Mouse (Mus musculus) olfactory bulb, adult 2 months (tissue): Measurements from ENCODE around the gene Twf2. TPM values are rescaled to one million over a fixed set of nuclear protein-coding genes. Genes with fewer than 3 reads are reported as not detected.

ENCODE experiments used
- H3K27ac ChIP-seq: fragments of 200-500 bp; 2 replicates; pipeline ENCODE4 v1.5.1; 2012; ENCODE audit warnings: low read depth, low read length; ENCODE audit not compliant: insufficient read depth
- H3K4me1 ChIP-seq: fragments of 200-500 bp; 2 replicates; pipeline ENCODE4 v1.6.1; 2012; ENCODE audit warnings: low read length; ENCODE audit not compliant: control insufficient read depth, insufficient read depth
- H3K4me3 ChIP-seq: fragments of 200-500 bp; 2 replicates; pipeline ENCODE4 v1.5.1; 2012; ENCODE audit warnings: mild to moderate bottlenecking, low read depth, low read length, moderate library complexity; ENCODE audit not compliant: insufficient read depth
- CTCF ChIP-seq: fragments of 200-500 bp; IDR thresholded peaks from 2 replicates; pipeline ENCODE4 v1.5.1; 2012; ENCODE audit warnings: low read depth, mild to moderate bottlenecking, low read length, moderate library complexity; ENCODE audit not compliant: insufficient read depth
- POLR2A ChIP-seq: fragments of 200-500 bp; IDR thresholded peaks from 2 replicates; pipeline ENCODE4 v1.6.1; 2012; ENCODE audit warnings: mild to moderate bottlenecking, low read depth, low read length, moderate library complexity; ENCODE audit not compliant: insufficient read depth
- WGBS: fragments of 180-500 bp; shearing (Covaris S2); methylation state at CpG from one replicate; pipeline ENCODE4 v1.1.7; 2018; 5-methylcytosine and 5-hydroxymethylcytosine counted together
- polyA plus RNA-seq: library from polyadenylated mRNA; stranded (reverse); fragments of >200 nt; gene quantifications from 2 replicates; pipeline ENCODE4 v1.2.4, GENCODE M21; 2012; ENCODE audit warnings: low replicate concordance; ENCODE audit not compliant: missing spikeins, insufficient read depth, insufficient read length

The Twf2 gene
- polyA plus RNA-seq, 1 experiment: not detected

DNA sequence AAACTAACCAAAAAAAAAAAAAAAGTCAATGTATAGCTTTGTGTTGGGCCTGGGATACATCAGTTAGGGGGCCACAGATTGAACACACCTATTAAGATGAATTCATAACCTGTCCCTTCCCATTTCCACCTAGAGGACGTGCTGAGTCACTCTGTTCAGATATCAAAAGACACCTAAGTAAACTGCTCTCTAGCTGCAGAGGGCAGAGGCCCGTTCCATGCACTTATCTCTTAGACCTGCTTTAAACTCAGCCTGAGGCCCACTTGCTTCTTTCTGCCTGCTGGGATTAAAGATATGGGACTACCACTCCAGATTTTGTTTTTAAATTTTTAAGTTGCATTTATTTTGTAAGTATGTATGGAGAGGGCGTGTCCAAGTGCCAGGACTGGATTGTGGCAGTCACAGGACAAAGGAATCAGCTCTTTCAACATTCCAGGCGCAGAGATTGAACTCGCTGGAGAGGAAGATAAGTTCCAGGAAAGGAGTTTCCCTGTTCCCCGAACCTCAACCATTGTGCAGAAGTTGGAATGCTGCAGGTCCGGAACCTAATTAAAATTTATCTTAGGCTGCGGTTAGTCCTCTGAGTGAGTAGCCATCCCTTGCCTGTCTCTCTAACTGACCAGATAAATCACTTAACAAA lies 25.0 kb downstream of the Twf2 start:
- no peak for TF ChIP-seq POLR2A
- TF ChIP-seq CTCF: no peak
- no peak overlapping the region for H3K27ac ChIP-seq
- peaks cover 10% of the 10 kb centered on the region for H3K4me1 ChIP-seq
- H3K4me3 ChIP-seq: no peak overlapping the region
- 85% methylated on average over 8 of the region's 8 CpGs for WGBS

DNA sequence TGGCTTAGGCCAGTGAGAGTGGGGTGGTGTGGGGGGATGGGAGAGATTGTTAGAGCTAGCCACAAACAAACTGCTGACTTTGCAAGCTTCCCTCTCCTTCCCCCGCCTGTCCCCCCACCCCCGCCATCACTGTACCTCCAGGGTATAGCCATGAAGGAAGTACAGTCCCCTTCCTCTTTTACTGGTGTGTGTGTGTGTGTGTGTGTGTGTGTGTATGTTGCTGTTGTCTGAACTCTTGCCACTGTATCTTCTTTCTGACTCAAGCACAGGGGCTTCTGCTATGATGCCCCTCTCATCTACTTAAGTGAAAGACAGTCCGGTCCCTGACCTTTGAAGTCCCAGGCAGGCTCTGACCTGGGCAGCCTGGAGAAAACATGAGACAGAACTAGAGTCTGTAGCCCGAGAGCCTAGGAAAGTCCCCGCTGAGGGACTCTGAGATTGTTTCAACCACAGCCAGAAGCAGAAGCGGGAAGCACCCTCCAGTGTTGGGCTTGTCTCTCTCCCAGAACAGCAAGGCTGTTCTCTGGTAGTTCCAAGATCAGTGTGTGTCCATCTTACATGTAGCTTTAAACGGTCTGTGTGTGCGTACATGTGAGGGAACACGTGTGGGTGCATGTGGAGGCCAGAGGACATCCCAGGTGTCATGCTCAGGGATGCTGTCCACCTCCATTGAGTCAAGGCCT lies 27.3 kb downstream of the Twf2 start:
- WGBS: 85% methylated on average over 9 of the region's 9 CpGs
- Histone ChIP-seq H3K4me1 (peaks cover 18% of the 10 kb centered on the region), H3K4me3 (no peak overlapping the region), H3K27ac (no peak overlapping the region; the same call in 1 of the 2 replicates)
- TF ChIP-seq POLR2A: no peak
- TF ChIP-seq CTCF: no peak

DNA sequence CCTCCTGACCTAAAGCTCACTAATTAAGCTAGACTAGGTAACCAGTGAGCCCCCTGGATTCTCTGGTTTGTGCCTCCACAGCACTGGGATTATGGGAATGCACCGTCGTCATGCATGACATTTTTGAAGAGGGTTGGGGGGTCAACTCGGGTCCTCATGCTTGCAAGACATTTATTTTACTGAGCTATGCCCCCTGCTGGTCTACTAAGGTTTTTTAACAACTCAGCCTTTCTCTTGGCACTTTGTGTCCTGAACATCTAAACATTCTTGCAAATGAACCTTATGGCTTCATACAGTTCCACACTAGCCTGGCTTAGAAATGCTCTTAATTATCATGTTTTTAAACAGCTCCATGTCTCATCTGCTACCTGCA lies 27.8 kb downstream of the Twf2 start:
- Histone ChIP-seq H3K4me3 (no peak overlapping the region), H3K27ac (no peak overlapping the region; the same call in 1 of the 2 replicates), H3K4me1 (peaks cover 20% of the 10 kb centered on the region)
- no peak; the same call in 1 of the 2 replicates for TF ChIP-seq CTCF
- 55% methylated on average over 3 of the region's 3 CpGs for WGBS

DNA sequence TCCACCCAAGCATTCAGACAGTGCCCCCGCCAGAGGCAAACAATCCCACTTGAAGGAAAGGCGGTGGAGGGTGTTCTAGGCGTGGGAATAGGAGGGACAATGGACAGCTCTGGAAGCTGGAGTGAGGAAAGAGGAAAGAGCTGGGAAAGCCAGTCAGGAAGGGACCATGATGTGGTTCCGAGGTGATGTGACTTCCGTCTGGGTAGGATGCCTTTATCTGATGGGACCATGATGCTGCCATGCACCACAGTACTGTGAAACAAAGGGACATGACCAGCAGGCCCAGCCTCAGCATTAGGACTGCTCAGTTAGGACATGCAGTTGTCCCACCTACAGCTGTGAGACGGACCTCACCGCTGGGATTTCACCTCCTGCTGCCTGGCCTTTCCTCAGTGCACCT lies 28.3 kb downstream of the Twf2 start:
- H3K4me1 ChIP-seq: peaks cover 18% of the 10 kb centered on the region
- H3K4me3 ChIP-seq: no peak overlapping the region
- TF ChIP-seq CTCF: no peak
- no peak for TF ChIP-seq POLR2A
- no peak overlapping the region for H3K27ac ChIP-seq
- WGBS: 84% methylated on average over 7 of the region's 7 CpGs

DNA sequence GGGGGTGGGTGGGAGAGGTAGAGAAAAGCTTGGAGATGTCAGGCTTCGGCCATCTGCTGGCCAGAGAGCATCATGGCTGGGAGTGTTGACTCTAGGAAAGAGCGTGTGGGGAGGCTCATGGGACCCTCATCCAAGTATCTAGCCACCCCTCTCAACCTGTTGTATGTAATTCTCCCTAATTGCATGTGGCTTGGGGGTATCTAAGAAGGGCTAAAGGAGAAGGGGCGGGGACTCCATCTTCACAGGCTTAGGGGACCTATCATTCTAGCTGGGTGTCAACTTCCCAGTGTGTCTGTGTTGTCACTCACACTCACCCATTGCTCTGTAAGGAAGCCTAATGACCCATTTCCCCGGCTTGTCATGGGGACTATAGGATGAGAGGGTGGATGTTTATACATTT lies 28.9 kb downstream of the Twf2 start:
- H3K4me1 ChIP-seq: peaks cover 19% of the 10 kb centered on the region
- no peak for TF ChIP-seq CTCF
- H3K4me3 ChIP-seq: no peak overlapping the region
- WGBS: 88% methylated on average over 4 of the region's 4 CpGs
- no peak overlapping the region for H3K27ac ChIP-seq

DNA sequence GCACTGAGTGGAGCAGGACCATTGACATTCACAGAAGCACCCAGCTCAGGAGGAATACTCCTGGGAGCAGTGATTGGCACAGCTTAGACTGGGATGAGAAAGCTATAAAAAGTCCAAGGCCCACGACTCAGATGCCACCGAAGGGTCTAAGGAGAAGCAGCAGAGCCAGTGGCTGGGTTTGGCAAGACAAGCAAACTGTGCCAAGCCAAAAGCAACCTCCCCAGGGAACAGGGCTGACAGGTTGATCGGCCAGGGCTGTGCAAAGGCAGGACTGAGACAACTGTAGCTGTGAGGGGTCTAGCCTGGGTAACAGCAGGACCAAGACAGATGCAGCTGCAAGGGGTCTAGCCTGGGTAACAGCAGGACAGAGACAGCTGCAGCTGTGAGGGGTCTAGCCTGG lies 30.0 kb downstream of the Twf2 start:
- no peak overlapping the region for H3K4me3 ChIP-seq
- H3K4me1 ChIP-seq: peaks cover 19% of the 10 kb centered on the region
- 88% methylated on average over 3 of the region's 3 CpGs for WGBS
- no peak for TF ChIP-seq CTCF
- no peak for TF ChIP-seq POLR2A
- no peak overlapping the region for H3K27ac ChIP-seq

DNA sequence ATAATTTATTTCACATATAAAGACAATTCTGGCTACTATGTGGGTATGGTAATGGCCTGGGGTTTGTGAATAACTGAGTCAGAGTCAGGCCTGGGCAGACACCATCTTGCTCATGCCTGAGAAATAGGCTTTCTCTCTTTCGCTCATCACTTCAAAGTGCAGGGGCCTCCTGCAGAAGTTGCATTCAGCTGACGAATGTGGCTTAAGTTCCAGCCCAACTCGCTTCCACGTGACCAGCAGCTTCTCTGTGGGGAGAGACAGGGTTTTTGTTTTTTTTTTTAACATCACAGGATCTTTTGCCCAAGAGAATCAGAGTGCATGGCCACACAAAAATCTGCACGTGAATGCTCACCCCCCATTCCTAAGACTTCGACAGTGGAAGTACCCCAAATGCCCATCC lies 31.0 kb downstream of the Twf2 start:
- TF ChIP-seq POLR2A (no peak), CTCF (no peak)
- Histone ChIP-seq H3K27ac (no peak overlapping the region), H3K4me1 (peaks cover 19% of the 10 kb centered on the region), H3K4me3 (no peak overlapping the region)
- WGBS: 71% methylated on average over 6 of the region's 6 CpGs

DNA sequence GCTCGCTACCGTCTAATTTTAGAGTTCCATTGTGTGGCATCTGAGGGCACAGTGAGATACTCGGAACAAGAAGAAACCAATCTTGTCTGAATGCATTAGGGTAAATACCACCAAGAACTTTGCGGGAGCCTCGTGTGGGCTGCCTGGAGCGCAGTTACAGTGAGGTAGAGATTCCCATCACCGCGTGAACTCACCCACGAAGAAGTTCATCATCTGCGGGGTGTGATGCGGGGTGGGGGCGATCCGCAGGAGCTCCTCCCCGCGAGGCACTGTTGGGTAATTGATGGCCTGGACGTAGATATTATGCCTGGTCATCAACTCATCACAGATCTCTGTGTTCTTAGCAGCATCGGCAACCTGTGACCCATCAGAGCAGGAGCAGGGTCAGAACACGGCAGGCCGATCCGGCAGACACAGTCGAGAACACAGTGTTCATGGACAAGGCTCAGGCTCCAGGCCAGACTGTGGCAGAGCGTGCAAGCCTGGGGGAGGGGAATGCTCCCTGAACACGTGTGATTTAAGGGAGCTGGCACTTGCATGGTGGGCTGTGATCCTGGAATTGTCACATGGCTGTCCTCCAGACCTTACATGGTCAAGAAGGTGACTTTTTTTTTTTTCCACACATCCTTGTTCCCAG lies 32.4 kb downstream of the Twf2 start:
- no peak overlapping the region for H3K4me3 ChIP-seq
- peak overlapping the region; percentile 74 for H3K27ac ChIP-seq
- H3K4me1 ChIP-seq: peaks cover 19% of the 10 kb centered on the region
- TF ChIP-seq POLR2A (no peak), CTCF (no peak)
- WGBS: 63% methylated on average over 23 of the region's 23 CpGs

DNA sequence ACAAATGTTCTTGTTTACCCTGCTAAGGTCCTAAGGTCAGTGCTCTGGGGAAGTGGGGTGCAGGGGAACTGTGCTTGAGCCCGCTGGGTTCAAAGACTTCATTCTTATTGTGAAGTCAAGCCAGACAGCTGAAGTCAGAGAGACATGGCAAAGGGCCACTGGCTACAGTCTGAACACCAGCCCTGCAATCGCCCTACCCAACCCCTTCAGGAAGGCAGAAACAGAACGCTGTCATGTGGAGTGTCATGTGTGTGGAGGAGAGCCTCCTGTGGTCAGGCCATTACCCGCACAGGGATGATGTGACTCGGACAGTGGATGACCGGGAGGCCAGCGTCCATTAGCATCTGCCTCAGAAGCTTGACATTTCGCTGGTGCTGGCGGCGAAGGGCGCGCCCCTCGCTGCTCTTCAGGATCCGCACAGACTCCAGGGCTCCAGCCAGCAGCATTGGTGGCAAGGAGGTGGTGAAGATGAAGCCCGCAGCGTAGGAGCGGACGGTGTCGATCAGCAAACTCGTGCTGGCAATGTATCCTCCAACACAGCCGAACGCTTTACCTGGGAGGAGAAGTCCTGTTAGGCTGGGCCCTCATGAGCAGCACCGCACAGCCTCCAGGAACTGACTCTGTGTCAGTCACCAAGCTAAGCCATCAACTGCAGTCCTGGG lies 33.4 kb downstream of the Twf2 start:
- peaks cover 19% of the 10 kb centered on the region for H3K4me1 ChIP-seq
- TF ChIP-seq CTCF (no peak), POLR2A (no peak)
- H3K4me3 ChIP-seq: no peak overlapping the region
- 88% methylated on average over 23 of the region's 23 CpGs for WGBS
- H3K27ac ChIP-seq: no peak overlapping the region; the same call in 1 of the 2 replicates
